Mouse (Mus musculus): ENCODE results near the gene Emg1. TPM values are rescaled to one million over a fixed set of nuclear protein-coding genes. Genes with fewer than 3 reads are reported as not detected.

Emg1 gene
- polyA plus RNA-seq, 1 experiment from 2014 or later = 254 TPM

DNA sequence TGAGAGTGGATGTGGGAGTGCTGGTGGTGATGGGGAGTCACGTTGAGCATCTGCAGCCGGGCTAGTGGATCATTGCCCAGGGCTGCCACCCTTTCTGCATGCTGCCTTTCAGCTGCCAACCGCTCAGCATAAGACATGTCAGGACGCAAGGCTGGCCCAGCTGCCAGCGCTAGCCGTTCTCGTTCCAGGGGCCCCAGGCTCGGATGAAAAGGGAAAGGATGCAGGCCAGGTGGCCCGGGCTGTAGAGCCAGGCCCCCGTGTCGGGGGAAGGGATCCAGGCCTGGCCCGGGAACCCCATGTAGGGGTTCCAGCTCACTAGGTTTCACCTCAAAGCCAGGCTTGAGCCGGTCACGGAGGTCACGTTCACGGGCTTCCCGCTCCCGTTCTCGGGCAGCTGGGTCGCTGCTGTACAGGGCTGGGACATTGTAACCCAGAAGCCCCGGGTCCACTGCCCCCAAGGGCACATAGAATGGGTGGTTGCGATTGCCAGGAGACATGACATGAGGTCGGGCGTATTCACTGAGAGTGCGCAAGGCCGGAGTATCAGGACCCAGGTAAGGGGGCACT, 32.9 kb upstream of the Emg1 start:
- ATAC-seq (replicated peaks; ENCODE audit: insufficient number of reproducible peaks, low FRiP score, low TSS enrichment, low read depth) = peak; percentile 0; the same call in 1 of the 2 replicates
- no peaks in the 10 kb centered on the region for H3K27me3 ChIP-seq (ENCODE audit: control insufficient read depth, insufficient read depth, low read length)
- peak overlapping the region; percentile 46 for H3K4me3 ChIP-seq (ENCODE audit: low read depth, low read length)
- H3K4me2 ChIP-seq (ENCODE audit: low read depth, low read length) = peak overlapping the region; percentile 27; the same call in 1 of the 2 replicates
- peak overlapping the region; percentile 78 for H3K27ac ChIP-seq (replicated peaks; ENCODE audit: low read depth, low read length)
- H3K9me3 ChIP-seq (replicated peaks; ENCODE audit: control insufficient read depth, low read length) = no peaks in the 10 kb centered on the region
- H3K9ac ChIP-seq (replicated peaks; ENCODE audit: low read length) = peak overlapping the region; percentile 78
- DNase-seq (ENCODE audit: low spot score) = no peak
- 71% methylated on average over 26 of the region's 26 CpGs for WGBS
- peaks cover 5% of the 10 kb centered on the region; the same call in 1 of the 2 replicates for H3K4me1 ChIP-seq (ENCODE audit: control insufficient read depth, insufficient read depth, low read length)
- H3K36me3 ChIP-seq (replicated peaks; ENCODE audit: control insufficient read depth, insufficient read depth, low read depth, low read length) = peaks cover 7% of the 10 kb centered on the region

DNA sequence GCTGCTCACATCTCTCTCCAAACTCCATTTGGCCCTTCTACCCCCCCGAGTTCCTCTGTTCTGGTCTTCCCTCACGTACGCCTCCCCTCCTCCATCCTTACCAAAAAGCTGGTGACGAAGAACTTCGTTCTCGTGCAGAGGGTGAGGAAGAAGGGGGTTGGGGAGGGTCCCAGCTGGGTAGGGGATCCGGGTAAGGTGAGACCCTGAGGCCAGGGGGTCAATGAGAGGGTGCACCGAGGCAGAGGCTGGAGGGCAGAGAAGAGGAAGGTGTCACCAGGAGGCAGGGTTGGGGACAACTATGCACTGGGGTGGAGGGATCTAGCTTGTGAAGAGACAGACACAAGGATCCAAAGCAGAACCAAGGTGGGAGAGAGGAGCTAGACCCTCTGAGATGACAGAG, 31.7 kb upstream of the Emg1 start:
- Histone ChIP-seq H3K36me3 (replicated peaks; ENCODE audit: control insufficient read depth, insufficient read depth, low read depth, low read length) (peaks cover 7% of the 10 kb centered on the region), H3K4me3 (ENCODE audit: low read depth, low read length) (no peak overlapping the region)
- DNase-seq (ENCODE audit: low spot score) = no peak

DNA sequence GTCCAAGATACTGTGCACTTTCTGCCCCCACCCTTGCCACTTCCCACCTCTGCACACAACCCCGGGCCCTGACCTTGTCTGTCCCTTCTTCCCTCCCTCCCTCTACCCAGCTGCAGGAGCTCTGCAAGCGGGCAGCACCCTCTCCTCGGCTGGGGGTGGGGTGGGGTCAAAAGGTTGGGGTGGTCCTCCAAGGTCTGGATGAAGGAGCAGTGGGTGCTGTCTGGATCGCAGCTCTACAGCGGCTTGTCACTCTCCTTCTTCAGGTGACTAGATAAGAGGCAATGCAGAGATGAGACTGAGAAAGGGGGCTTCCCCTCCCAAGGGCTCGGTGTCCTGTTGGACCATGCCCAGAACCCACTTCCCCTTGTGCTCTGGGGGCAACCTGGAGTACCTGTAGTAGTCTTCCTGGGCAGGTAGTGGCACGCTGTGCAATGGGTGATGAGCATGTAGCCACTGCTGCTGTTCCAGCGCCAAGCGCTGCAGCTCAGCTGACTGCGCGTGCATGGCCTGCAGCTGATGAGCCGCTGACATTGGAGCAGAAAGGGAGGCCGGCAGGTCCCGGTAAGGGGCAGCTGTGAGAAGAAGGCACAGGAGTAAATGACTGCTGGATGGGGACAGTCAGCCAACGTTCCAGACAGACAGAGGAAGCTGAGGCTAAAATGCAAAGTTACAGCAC, 31.0 kb upstream of the Emg1 start:
- H3K4me1 ChIP-seq (ENCODE audit: control insufficient read depth, insufficient read depth, low read length) = peaks cover 5% of the 10 kb centered on the region; the same call in 1 of the 2 replicates
- peaks cover 7% of the 10 kb centered on the region for H3K36me3 ChIP-seq (replicated peaks; ENCODE audit: control insufficient read depth, insufficient read depth, low read depth, low read length)
- no peaks in the 10 kb centered on the region for H3K27me3 ChIP-seq (ENCODE audit: control insufficient read depth, insufficient read depth, low read length)
- 87% methylated on average over 15 of the region's 15 CpGs for WGBS
- ATAC-seq (replicated peaks; ENCODE audit: insufficient number of reproducible peaks, low FRiP score, low TSS enrichment, low read depth) = no peak
- H3K9me3 ChIP-seq (replicated peaks; ENCODE audit: control insufficient read depth, low read length) = no peaks in the 10 kb centered on the region
- H3K9ac ChIP-seq (replicated peaks; ENCODE audit: low read length) = no peak overlapping the region
- H3K27ac ChIP-seq (replicated peaks; ENCODE audit: low read depth, low read length) = no peak overlapping the region
- H3K4me2 ChIP-seq (ENCODE audit: low read depth, low read length) = no peak overlapping the region
- no peak for DNase-seq (ENCODE audit: low spot score)
- H3K4me3 ChIP-seq (ENCODE audit: low read depth, low read length) = 0 out of 2 replicates have a peak overlapping the region, but pooled peaks have one; percentile 3

More for the DNA sequence above, 31.7 kb upstream of the Emg1 start:
- ATAC-seq (replicated peaks; ENCODE audit: insufficient number of reproducible peaks, low FRiP score, low TSS enrichment, low read depth) = no peak
- H3K4me2 ChIP-seq (ENCODE audit: low read depth, low read length) = no peak overlapping the region
- no peaks in the 10 kb centered on the region for H3K27me3 ChIP-seq (ENCODE audit: control insufficient read depth, insufficient read depth, low read length)
- 90% methylated on average over 8 of the region's 8 CpGs for WGBS
- no peak overlapping the region for H3K9ac ChIP-seq (replicated peaks; ENCODE audit: low read length)
- H3K9me3 ChIP-seq (replicated peaks; ENCODE audit: control insufficient read depth, low read length) = no peaks in the 10 kb centered on the region
- peaks cover 5% of the 10 kb centered on the region; the same call in 1 of the 2 replicates for H3K4me1 ChIP-seq (ENCODE audit: control insufficient read depth, insufficient read depth, low read length)
- no peak overlapping the region for H3K27ac ChIP-seq (replicated peaks; ENCODE audit: low read depth, low read length)

DNA sequence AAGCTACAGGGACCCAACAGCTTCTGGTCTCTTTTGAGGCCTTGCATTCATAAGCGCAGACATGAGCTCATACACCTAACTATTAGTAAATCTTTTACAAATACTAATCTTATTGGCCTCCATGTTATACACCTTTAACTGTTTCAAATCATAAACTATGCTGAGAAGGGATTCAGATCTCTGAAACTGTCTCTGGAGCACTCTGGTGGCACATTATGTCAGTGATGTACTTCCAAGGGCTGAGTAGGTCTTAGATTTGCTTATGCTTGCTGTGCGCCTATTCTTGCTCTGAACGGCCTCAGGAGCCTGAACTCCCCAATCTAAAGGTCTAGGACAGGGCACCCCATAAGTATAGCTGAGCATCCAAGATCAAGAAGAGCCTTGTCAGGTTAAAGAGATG, 29.9 kb upstream of the Emg1 start:
- Histone ChIP-seq H3K9me3 (replicated peaks; ENCODE audit: control insufficient read depth, low read length) (no peaks in the 10 kb centered on the region), H3K36me3 (replicated peaks; ENCODE audit: control insufficient read depth, insufficient read depth, low read depth, low read length) (peaks cover 4% of the 10 kb centered on the region), H3K4me1 (ENCODE audit: control insufficient read depth, insufficient read depth, low read length) (peaks cover 5% of the 10 kb centered on the region; the same call in 1 of the 2 replicates), H3K4me2 (ENCODE audit: low read depth, low read length) (peak overlapping the region; percentile 74), H3K4me3 (ENCODE audit: low read depth, low read length) (no peak overlapping the region), H3K27ac (replicated peaks; ENCODE audit: low read depth, low read length) (peak overlapping the region; percentile 98), H3K9ac (replicated peaks; ENCODE audit: low read length) (peak overlapping the region; percentile 71), H3K27me3 (ENCODE audit: control insufficient read depth, insufficient read depth, low read length) (no peaks in the 10 kb centered on the region)
- WGBS = 78% methylated on average over 3 of the region's 3 CpGs
- DNase-seq (ENCODE audit: low spot score) (no peak), ATAC-seq (replicated peaks; ENCODE audit: insufficient number of reproducible peaks, low FRiP score, low TSS enrichment, low read depth) (no peak)

DNA sequence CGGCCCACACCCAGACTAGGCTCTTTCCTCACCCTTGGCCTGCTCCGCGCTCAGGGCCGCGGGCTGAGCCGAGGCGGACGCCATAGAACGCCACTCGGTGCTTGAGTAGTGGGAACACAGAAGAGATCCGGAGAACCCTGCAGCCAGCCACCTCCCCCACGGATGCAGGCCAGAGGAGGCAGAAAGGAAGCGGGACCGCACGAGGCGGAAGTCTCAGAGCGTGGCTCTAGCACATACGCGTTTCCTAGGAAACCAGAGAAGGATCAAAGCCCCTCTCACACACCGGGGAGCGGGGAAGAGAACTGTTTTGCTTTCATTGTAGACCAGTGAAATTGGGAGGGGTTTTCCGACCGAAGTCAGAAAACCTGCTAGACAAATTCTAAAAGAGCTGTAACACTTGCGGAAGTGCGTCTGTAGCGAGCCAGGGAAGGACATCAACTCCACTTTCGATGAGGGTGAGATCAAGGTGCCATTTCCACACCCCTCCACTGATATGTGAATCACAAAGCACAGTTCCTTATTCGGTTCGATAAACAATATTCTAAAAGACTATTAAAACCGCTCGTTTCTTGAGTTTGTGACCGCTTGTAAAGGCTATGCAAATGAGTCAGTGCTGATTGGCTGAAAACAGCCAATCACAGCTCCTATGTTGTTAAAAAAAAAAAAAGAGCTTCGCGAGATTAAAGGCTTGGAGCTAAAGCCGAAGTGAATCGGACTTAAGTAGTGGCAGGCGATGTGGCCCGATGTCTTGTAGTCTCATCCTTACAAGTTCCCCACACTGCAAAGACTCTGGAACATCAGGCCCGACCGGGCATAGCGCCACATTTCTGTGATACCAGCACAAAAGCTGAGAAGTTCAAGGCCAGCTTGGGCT, 29.1 kb upstream of the Emg1 start, which contains the start of gene Grcc10:
Gene Grcc10, minus strand, starts transcription at position 487 of the 874 bp plus-strand sequence.
- peak within 1 kb of the TSS; percentile 74 for H3K4me2 ChIP-seq (ENCODE audit: low read depth, low read length)
- H3K4me1 ChIP-seq (ENCODE audit: control insufficient read depth, insufficient read depth, low read length) = peaks cover 2% of the 10 kb centered on the region; the same call in 1 of the 2 replicates
- H3K27me3 ChIP-seq (ENCODE audit: control insufficient read depth, insufficient read depth, low read length) = no peaks in the 10 kb centered on the region
- peak within 1 kb of the TSS; percentile 71 for H3K9ac ChIP-seq (replicated peaks; ENCODE audit: low read length)
- H3K9me3 ChIP-seq (replicated peaks; ENCODE audit: control insufficient read depth, low read length) = no peaks in the 10 kb centered on the region
- H3K36me3 ChIP-seq (replicated peaks; ENCODE audit: control insufficient read depth, insufficient read depth, low read depth, low read length) = peaks cover 4% of the 10 kb centered on the region
- peak within 1 kb of the TSS; percentile 40 for H3K4me3 ChIP-seq (ENCODE audit: low read depth, low read length)
- DNase-seq (ENCODE audit: low spot score) = peak; percentile 97
- peak; percentile 82 for ATAC-seq (replicated peaks; ENCODE audit: insufficient number of reproducible peaks, low FRiP score, low TSS enrichment, low read depth)
- peak within 1 kb of the TSS; percentile 98 for H3K27ac ChIP-seq (replicated peaks; ENCODE audit: low read depth, low read length)
- 0% methylated on average over 41 of the region's 41 CpGs for WGBS

DNA sequence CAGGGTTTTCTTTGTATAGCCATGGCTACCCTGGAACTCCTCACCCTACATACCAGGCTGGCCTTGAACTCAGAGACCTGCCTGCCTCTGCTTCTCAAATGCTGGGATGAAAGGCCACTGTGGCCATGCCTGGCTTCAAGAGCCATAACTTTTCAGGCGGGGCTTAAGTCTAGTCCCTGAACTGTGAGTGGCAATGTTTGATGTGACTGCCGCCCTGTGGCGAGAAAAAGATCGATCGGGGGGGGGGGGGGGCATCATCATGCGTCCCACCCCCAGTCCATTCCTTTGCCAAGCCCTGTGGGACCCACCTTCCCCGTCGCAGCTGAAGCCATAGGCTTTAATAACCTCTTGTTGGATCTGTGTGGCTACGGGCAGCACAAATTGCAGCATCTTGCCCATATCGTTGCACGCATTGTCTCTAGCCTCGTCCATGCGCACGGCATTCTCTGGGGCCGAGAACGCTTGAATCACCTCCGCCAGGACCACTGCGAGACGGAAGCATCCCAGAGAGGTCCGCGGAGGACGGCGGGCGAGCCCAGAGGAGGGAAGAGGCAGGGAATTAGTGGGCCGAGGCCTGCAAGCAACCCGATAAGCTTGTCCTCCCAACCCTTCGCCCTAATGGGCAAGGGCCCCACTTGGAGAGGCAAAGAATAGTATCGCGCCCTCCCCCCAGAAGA, 28.4 kb upstream of the Emg1 start:
- Histone ChIP-seq H3K4me1 (ENCODE audit: control insufficient read depth, insufficient read depth, low read length) (no peaks in the 10 kb centered on the region), H3K9me3 (replicated peaks; ENCODE audit: control insufficient read depth, low read length) (no peaks in the 10 kb centered on the region), H3K27me3 (ENCODE audit: control insufficient read depth, insufficient read depth, low read length) (no peaks in the 10 kb centered on the region), H3K9ac (replicated peaks; ENCODE audit: low read length) (peak overlapping the region; percentile 71), H3K4me2 (ENCODE audit: low read depth, low read length) (peak overlapping the region; percentile 74), H3K36me3 (replicated peaks; ENCODE audit: control insufficient read depth, insufficient read depth, low read depth, low read length) (peaks cover 4% of the 10 kb centered on the region), H3K27ac (replicated peaks; ENCODE audit: low read depth, low read length) (peak overlapping the region; percentile 98), H3K4me3 (ENCODE audit: low read depth, low read length) (peak overlapping the region; percentile 40)
- peak; percentile 70 for DNase-seq (ENCODE audit: low spot score)
- ATAC-seq (replicated peaks; ENCODE audit: insufficient number of reproducible peaks, low FRiP score, low TSS enrichment, low read depth) = peak; percentile 9
- under 1% methylated on average over 29 of the region's 29 CpGs for WGBS

DNA sequence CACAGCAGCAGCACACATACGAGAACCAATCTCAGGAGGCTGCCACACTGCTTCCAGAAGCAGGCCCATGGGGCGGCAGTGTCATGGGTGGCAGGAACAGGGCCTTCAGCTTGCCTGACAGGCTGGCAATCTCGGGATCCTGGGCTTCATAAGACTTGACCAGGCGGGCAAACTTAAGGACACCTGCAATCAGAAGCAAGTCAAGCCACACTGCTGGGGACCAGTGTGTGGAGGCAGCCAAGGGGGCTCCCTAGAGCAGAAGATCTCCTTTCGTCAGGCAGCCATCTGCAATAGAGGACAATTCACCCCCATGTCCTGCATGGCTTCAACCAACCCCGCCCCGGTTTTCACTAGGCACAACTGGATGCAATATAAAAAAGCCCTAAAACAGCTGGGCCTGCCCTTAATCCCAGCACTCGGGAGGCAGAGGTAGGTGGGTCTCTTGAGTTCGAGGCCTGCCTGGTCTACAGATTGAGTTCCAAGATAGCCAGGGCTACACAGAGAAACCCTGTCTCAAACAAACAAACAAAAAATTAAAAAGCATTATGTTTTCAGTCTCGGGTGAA, 27.3 kb upstream of the Emg1 start:
- H3K9ac ChIP-seq (replicated peaks; ENCODE audit: low read length) = no peak overlapping the region
- no peak overlapping the region for H3K27ac ChIP-seq (replicated peaks; ENCODE audit: low read depth, low read length)
- no peak for ATAC-seq (replicated peaks; ENCODE audit: insufficient number of reproducible peaks, low FRiP score, low TSS enrichment, low read depth)
- H3K27me3 ChIP-seq (ENCODE audit: control insufficient read depth, insufficient read depth, low read length) = no peaks in the 10 kb centered on the region
- H3K4me2 ChIP-seq (ENCODE audit: low read depth, low read length) = no peak overlapping the region
- H3K4me3 ChIP-seq (ENCODE audit: low read depth, low read length) = no peak overlapping the region
- no peaks in the 10 kb centered on the region for H3K4me1 ChIP-seq (ENCODE audit: control insufficient read depth, insufficient read depth, low read length)
- 82% methylated on average over 10 of the region's 10 CpGs for WGBS
- H3K36me3 ChIP-seq (replicated peaks; ENCODE audit: control insufficient read depth, insufficient read depth, low read depth, low read length) = peaks cover 4% of the 10 kb centered on the region; the same call in 1 of the 2 replicates
- no peak for DNase-seq (ENCODE audit: low spot score)
- no peaks in the 10 kb centered on the region for H3K9me3 ChIP-seq (replicated peaks; ENCODE audit: control insufficient read depth, low read length)

Data from embryonic facial prominence, embryonic 11.5 days (tissue).